Mouse (Mus musculus) intestine, postnatal 0 days (tissue): ENCODE measurements around the gene Ccnk. TPM values are rescaled to one million over a fixed set of nuclear protein-coding genes. Genes with fewer than 3 reads are reported as not detected.

Experiments
- ATAC-seq: fragments of 200-750 bp; cut with Nextera tagmentation; 2 replicates; pipeline ENCODE4 v1.8.0; 2017; ENCODE audit warnings: mild to moderate bottlenecking, moderate TSS enrichment, moderate library complexity
- H3K27ac ChIP-seq: fragments of 300-500 bp; sonication (generic); 2 replicates; pipeline ENCODE4 v1.5.1; 2014; ENCODE audit warnings: mild to moderate bottlenecking, low read depth, low read length, moderate library complexity
- H3K27me3 ChIP-seq: fragments of 300-500 bp; sonication (generic); replicated peaks from 2 replicates; pipeline ENCODE4 v1.6.1; 2014; ENCODE audit warnings: low read length, mixed read lengths; ENCODE audit not compliant: control insufficient read depth, insufficient read depth
- H3K36me3 ChIP-seq: fragments of 300-500 bp; sonication (generic); 2 replicates; pipeline ENCODE4 v1.6.1; 2014; ENCODE audit warnings: mild to moderate bottlenecking, moderate library complexity; ENCODE audit not compliant: control insufficient read depth, insufficient read depth
- H3K4me1 ChIP-seq: fragments of 300-500 bp; sonication (generic); replicated peaks from 2 replicates; pipeline ENCODE4 v1.6.1; 2014; ENCODE audit warnings: antibody characterized with exemption, low read length, mixed read lengths; ENCODE audit not compliant: control insufficient read depth, insufficient read depth
- H3K4me2 ChIP-seq: fragments of 300-500 bp; sonication (generic); replicated peaks from 2 replicates; pipeline ENCODE4 v1.6.1; 2014; ENCODE audit warnings: low read depth, mild to moderate bottlenecking, moderate library complexity
- H3K4me3 ChIP-seq: fragments of 300-500 bp; sonication (generic); 2 replicates; pipeline ENCODE4 v1.5.1; 2014; ENCODE audit warnings: low read depth, low read length
- H3K9ac ChIP-seq: fragments of 300-500 bp; sonication (generic); 2 replicates; pipeline ENCODE4 v1.6.1; 2014; ENCODE audit warnings: mild to moderate bottlenecking, low read depth, low read length
- H3K9me3 ChIP-seq: fragments of 300-500 bp; sonication (generic); 2 replicates; pipeline ENCODE4 v1.6.1; 2016; ENCODE audit warnings: mixed run types; ENCODE audit not compliant: control insufficient read depth
- CTCF ChIP-seq: sonication (generic); IDR thresholded peaks from 2 replicates; pipeline ENCODE4 v1.5.1; 2016; ENCODE audit warnings: low read depth, mild to moderate bottlenecking, control low read depth, antibody characterized with exemption, moderate library complexity
- WGBS: fragments of 180-500 bp; shearing (Covaris S2); extraction: QIAGEN DNeasy Blood & Tissue Kit; methylation state at CpG from one replicate; pipeline ENCODE4 v1.1.7; 2014; 5-methylcytosine and 5-hydroxymethylcytosine counted together
- polyA plus RNA-seq: library from polyadenylated mRNA; unstranded; fragments of >200 nt; fragmentation: Nextera tagmentation; extraction: Ambion mirVana; gene quantifications from 2 replicates; pipeline ENCODE4 v1.2.1, GENCODE M21; 2015

The Ccnk gene
- polyA plus RNA-seq, 1 experiment from 2014 or later, result 3.0 TPM

DNA sequence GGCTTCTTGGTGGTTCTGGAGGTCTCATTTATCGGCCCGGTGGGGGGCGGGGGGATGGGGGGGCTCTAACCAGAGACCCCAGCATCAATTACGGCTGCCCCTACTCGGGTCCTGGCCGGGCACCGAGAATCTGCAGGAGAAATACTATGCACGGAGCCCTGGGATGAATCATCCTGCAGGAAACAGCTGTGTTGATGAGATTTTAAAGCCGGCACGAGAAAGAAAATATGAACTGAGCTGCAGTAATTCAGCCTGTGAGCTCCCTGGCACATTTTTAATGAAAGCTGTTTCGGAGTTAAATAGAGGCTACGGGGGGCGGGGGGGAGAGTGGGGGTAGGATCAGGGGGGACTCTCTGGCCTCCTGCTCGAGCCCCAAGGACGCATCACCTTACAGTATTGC lies 39.8 kb downstream of the Ccnk start:
- ATAC-seq, result no peak
- no peak overlapping the region for H3K4me2 ChIP-seq
- no peaks in the 10 kb centered on the region for H3K9me3 ChIP-seq
- 60% methylated on average over 15 of the region's 15 CpGs for WGBS
- H3K9ac ChIP-seq, result no peak overlapping the region
- H3K27ac ChIP-seq, result no peak overlapping the region
- no peak overlapping the region for H3K4me3 ChIP-seq
- no peaks in the 10 kb centered on the region for H3K4me1 ChIP-seq
- peaks cover 4% of the 10 kb centered on the region; the same call in 1 of the 2 replicates for H3K36me3 ChIP-seq
- TF ChIP-seq CTCF, result no peak
- no peaks in the 10 kb centered on the region for H3K27me3 ChIP-seq

DNA sequence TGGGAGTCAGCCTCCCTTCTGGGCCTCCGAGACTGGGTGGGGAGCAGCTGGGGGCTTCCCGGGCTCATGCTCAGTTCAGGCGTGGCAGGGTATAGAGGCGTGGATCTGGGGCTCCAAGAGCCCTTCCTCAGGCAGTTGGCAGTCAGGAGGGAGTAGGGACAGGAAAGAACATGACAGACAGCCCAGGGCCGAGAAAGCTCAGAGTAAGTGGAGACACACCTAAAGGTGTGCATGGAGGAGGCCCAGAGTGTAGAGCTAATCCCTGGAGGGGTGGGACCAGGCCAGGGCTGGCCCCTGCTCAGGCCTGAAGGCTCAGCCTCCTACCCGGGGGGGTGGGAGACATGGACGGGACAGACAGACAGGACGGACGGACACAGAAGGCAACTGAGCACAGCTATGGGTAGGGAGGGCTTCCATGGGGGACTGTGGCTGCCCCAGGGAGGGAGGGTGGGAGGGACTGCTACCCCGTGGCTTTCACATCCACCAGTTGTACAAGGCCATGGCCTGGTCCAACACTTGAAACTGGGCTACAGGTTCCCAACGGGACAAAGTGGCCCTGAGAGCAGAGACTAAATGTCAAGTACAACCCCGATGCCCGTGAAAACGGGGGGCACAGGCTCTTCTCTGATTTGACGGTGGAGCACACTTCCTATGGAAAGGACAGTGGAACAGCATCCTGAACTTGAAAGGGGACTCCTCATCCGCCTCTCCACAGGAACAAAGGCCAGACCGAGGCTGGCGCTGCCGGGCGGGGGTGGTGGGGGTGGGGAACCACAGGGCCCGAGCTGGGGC lies 40.6 kb downstream of the Ccnk start:
- no peak for ATAC-seq
- H3K4me2 ChIP-seq, result no peak overlapping the region
- no peak overlapping the region for H3K9ac ChIP-seq
- no peak overlapping the region for H3K27ac ChIP-seq
- no peaks in the 10 kb centered on the region for H3K27me3 ChIP-seq
- H3K4me3 ChIP-seq, result no peak overlapping the region
- H3K36me3 ChIP-seq, result peaks cover 4% of the 10 kb centered on the region; the same call in 1 of the 2 replicates
- no peaks in the 10 kb centered on the region for H3K4me1 ChIP-seq
- no peaks in the 10 kb centered on the region for H3K9me3 ChIP-seq
- 68% methylated on average over 21 of the region's 21 CpGs for WGBS
- TF ChIP-seq CTCF, result no peak

DNA sequence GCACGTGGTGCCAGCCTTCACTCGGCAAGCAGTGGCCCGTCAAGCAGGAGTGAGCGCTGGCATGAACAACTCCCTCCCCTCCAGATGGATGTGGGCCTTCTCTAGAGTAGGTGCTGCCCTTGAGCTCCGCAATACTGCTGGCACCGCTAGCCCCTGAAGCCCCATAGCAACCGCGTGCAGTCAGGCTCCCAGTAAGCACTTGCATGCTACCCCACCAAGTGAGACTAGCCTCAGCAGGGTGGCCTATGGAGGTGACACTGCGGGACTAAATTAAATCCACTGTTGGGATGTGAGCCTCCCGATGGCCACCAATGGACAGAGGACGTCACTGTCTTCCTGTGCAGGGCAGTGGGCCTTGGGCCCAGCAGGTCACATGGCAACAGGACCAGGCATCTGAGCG lies 41.2 kb downstream of the Ccnk start:
- Histone ChIP-seq H3K27ac (no peak overlapping the region), H3K27me3 (no peaks in the 10 kb centered on the region), H3K4me3 (no peak overlapping the region), H3K9me3 (no peaks in the 10 kb centered on the region), H3K4me2 (no peak overlapping the region), H3K4me1 (no peaks in the 10 kb centered on the region), H3K36me3 (peaks cover 4% of the 10 kb centered on the region; the same call in 1 of the 2 replicates), H3K9ac (no peak overlapping the region)
- 82% methylated on average over 12 of the region's 12 CpGs for WGBS
- no peak for TF ChIP-seq CTCF
- no peak for ATAC-seq

DNA sequence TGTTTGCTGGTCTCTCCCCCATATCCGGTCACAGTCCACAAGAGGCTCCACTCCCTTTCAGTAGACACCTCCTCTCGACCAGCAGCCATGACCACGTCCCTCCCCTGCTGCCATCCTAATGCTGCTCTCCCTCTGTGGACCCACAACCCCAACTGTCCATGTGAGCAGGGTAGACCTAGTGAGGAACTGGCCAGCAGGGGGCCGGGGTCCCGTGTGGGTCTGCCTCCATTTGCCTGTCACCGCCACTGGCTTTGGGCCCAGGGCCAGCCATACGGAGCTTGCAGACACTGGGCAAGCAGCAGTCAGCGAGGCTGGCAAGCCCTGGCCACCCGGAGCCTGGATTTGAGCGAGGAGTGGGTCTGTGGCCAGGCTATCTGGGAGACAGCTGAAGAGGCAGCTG lies 41.8 kb downstream of the Ccnk start:
- Histone ChIP-seq H3K4me3 (no peak overlapping the region), H3K9me3 (no peaks in the 10 kb centered on the region), H3K27ac (no peak overlapping the region), H3K4me1 (no peaks in the 10 kb centered on the region), H3K36me3 (peaks cover 4% of the 10 kb centered on the region; the same call in 1 of the 2 replicates), H3K9ac (no peak overlapping the region), H3K4me2 (no peak overlapping the region), H3K27me3 (no peaks in the 10 kb centered on the region)
- WGBS, result 60% methylated on average over 10 of the region's 10 CpGs
- ATAC-seq, result no peak
- peak; percentile 59 for TF ChIP-seq CTCF

DNA sequence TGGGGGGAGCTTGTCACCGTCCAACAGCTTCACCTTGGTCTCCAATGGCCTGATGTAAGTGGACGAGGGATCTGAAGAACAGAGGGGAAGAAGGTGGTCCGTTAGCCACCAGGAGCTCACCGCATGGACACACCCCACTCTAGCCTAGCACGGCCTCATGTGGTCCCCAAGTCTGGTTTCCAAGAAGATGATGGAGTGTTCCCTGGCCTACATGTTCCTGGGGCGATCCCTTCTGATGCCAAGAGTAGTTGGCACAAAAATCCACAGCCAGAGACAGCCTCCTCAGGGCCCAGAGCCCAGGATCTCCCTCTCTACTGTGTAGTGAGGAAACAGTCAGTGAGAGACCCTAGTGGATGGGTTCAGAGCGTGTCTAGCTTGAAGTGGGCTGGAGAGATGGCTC lies 42.3 kb downstream of the Ccnk start:
- no peak for ATAC-seq
- no peak overlapping the region for H3K9ac ChIP-seq
- no peak overlapping the region for H3K27ac ChIP-seq
- no peak overlapping the region for H3K4me3 ChIP-seq
- no peak overlapping the region for H3K4me2 ChIP-seq
- peaks cover 4% of the 10 kb centered on the region; the same call in 1 of the 2 replicates for H3K36me3 ChIP-seq
- H3K9me3 ChIP-seq, result no peaks in the 10 kb centered on the region
- no peak for TF ChIP-seq CTCF
- no peaks in the 10 kb centered on the region for H3K27me3 ChIP-seq
- 85% methylated on average over 7 of the region's 7 CpGs for WGBS
- H3K4me1 ChIP-seq, result no peaks in the 10 kb centered on the region

DNA sequence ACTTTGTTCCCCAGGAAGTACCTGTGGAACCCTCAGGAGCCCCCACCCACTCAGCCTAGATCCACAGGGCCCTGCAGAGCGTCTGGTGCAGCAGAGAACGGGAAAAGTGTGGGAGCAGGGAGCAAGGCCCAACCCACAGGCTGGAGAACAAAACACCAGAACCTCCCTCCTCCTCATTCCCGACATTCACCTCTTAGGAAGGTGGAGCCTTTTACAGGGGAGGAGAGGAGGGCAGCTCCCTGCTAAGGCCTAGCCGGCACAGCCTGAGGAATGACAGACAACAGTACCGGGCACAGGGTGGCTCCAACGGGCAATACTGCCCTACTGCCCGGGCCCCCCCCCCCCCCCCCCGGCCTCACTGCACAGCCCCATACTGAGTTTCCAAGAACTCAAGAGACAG lies 44.0 kb downstream of the Ccnk start:
- no peak for ATAC-seq
- WGBS, result 61% methylated on average over 8 of the region's 8 CpGs
- no peaks in the 10 kb centered on the region for H3K27me3 ChIP-seq
- no peak overlapping the region for H3K9ac ChIP-seq
- no peaks in the 10 kb centered on the region for H3K4me1 ChIP-seq
- H3K4me3 ChIP-seq, result no peak overlapping the region
- no peak overlapping the region for H3K27ac ChIP-seq
- no peak for TF ChIP-seq CTCF
- H3K9me3 ChIP-seq, result no peaks in the 10 kb centered on the region
- peaks cover 4% of the 10 kb centered on the region; the same call in 1 of the 2 replicates for H3K36me3 ChIP-seq
- no peak overlapping the region for H3K4me2 ChIP-seq
